Mouse (Mus musculus) myocyte (in vitro differentiated cells): ENCODE data around the gene Agpat1. TPM values are rescaled to one million over a fixed set of nuclear protein-coding genes. Genes with fewer than 3 reads are reported as not detected.
A peak's percentile ranks its signal among the peaks of the same experiment; 100 is the strongest.

Experiments used
- H3K27me3 ChIP-seq: one replicate; pipeline ENCODE4 v1.6.1; 2011; ENCODE audit not compliant: control insufficient read depth, insufficient read depth, insufficient read length
- H3K36me3 ChIP-seq: one replicate; pipeline ENCODE4 v1.6.1; 2011; ENCODE audit not compliant: control insufficient read depth, insufficient read depth
- H3K4me2 ChIP-seq: one replicate; pipeline ENCODE4 v1.6.1; 2011; ENCODE audit warnings: low read depth, control low read depth
- H3K4me3 ChIP-seq: one replicate; pipeline ENCODE4 v1.5.1; 2011; ENCODE audit warnings: mild to moderate bottlenecking, control low read depth, moderate library complexity
- H3K79me2 ChIP-seq: one replicate; pipeline ENCODE4 v1.6.1; 2011; ENCODE audit not compliant: control insufficient read depth, insufficient read depth
- H3ac ChIP-seq: one replicate; pipeline ENCODE4 v1.6.1; 2011; ENCODE audit not compliant: control insufficient read depth, insufficient read length
- CEBPB ChIP-seq: IDR thresholded peaks from 2 replicates; pipeline ENCODE4 v1.6.1; 2011; ENCODE audit warnings: mild to moderate bottlenecking, moderate library complexity; ENCODE audit not compliant: poor library complexity, insufficient read depth, severe bottlenecking
- E2F4 ChIP-seq: IDR thresholded peaks from one replicate; pipeline ENCODE4 v1.6.1; 2011; ENCODE audit warnings: mild to moderate bottlenecking, control low read depth, moderate library complexity; ENCODE audit not compliant: insufficient read depth
- MAX ChIP-seq: IDR thresholded peaks from one replicate; pipeline ENCODE4 v1.6.1; 2011; ENCODE audit warnings: low read depth, mild to moderate bottlenecking, control low read depth
- MYOD1 ChIP-seq, 3 experiments: IDR thresholded peaks; one replicate each; pipeline ENCODE4 v1.6.1; 2011; ENCODE audit warnings: control low read depth in 2 of 3, low read depth in 2 of 3, mild to moderate bottlenecking in 2 of 3, moderate library complexity in 1 of 3; ENCODE audit not compliant: insufficient read length in 2 of 3, control insufficient read depth in 1 of 3
- MYOG ChIP-seq, 3 experiments: IDR thresholded peaks; one replicate each; pipeline ENCODE4 v1.6.1; 2011; ENCODE audit warnings: control low read depth in 2 of 3, low read depth in 2 of 3, mild to moderate bottlenecking in 2 of 3; ENCODE audit not compliant: insufficient read length in 2 of 3, control insufficient read depth in 1 of 3, insufficient read depth in 1 of 3
- POLR2A ChIP-seq: IDR thresholded peaks from one replicate; pipeline ENCODE4 v1.6.1; 2011; ENCODE audit warnings: low read depth, mild to moderate bottlenecking, control low read depth, moderate library complexity; ENCODE audit not compliant: insufficient read length
- POLR2AphosphoS2 ChIP-seq: IDR thresholded peaks from one replicate; pipeline ENCODE4 v1.6.1; 2011; ENCODE audit warnings: low read depth, control low read depth; ENCODE audit not compliant: insufficient read length
- REST ChIP-seq: IDR thresholded peaks from one replicate; pipeline ENCODE4 v1.6.1; 2011; ENCODE audit warnings: mild to moderate bottlenecking, control low read depth, moderate library complexity; ENCODE audit not compliant: insufficient read depth, insufficient read length
- SRF ChIP-seq: IDR thresholded peaks from one replicate; pipeline ENCODE4 v1.6.1; 2011; ENCODE audit warnings: low read depth; ENCODE audit not compliant: control insufficient read depth, insufficient read length
- TCF12 ChIP-seq: IDR thresholded peaks from one replicate; pipeline ENCODE4 v1.6.1; 2011; ENCODE audit warnings: mild to moderate bottlenecking, control low read depth; ENCODE audit not compliant: poor library complexity, insufficient read depth, severe bottlenecking
- TCF3 ChIP-seq: IDR thresholded peaks from one replicate; pipeline ENCODE4 v1.6.1; 2011; ENCODE audit warnings: low read depth, control low read depth; ENCODE audit not compliant: insufficient read length
- USF1 ChIP-seq: IDR thresholded peaks from one replicate; pipeline ENCODE4 v1.6.1; 2011; ENCODE audit warnings: low read depth, mild to moderate bottlenecking, control low read depth, moderate library complexity
- polyA plus RNA-seq: library from polyadenylated mRNA; unstranded; fragments of >200 nt; fragmentation: generic; extraction: Trizol; gene quantifications from one replicate; pipeline ENCODE4 v1.2.1, GENCODE M21; 2012; ENCODE audit warnings: missing spikeins

Agpat1 gene
- polyA plus RNA-seq, 1 experiment, result 70.5 TPM

DNA sequence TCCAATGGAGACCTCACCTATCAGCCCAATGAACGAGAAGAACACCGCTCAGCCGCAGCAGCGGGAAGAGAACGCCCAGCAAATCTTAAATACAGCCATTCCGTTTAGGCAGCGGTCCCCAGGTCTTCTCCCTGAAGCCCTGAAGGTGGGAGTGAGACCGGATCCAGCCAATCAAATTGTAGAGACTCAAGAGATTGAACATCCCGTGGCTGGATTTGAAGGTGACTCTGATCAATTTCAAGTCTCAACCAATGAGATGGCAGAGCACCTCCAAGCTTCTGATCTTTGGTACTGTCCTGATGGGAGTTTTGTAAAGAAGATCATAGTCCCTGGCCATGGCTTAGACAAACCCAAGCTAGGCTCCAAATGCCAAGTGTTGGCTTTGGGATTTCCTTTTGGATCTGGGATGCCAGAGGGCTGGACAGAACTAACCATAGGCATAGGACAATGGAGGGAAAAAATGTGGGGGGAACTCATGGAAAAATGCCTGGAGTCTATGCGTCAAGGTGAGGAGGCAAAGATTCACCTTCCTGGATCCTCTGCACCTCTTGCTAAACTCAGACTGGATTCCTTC, 41.3 kb downstream of the Agpat1 start:
- Histone ChIP-seq H3K4me3 (peak overlapping the region; percentile 28), H3K79me2 (peaks cover 9% of the 10 kb centered on the region), H3K36me3 (no peaks in the 10 kb centered on the region), H3K27me3 (no peaks in the 10 kb centered on the region), H3K4me2 (peak overlapping the region; percentile 69), H3ac (no peak overlapping the region)
- no peak for TF ChIP-seq MAX
- no peak for TF ChIP-seq E2F4
- no peak for TF ChIP-seq POLR2A
- no peak for TF ChIP-seq MYOG (IDR thresholded peaks at IDR 0.05; ENCODE audit: control insufficient read depth in 1 of 3, insufficient read depth in 1 of 3, insufficient read length in 2 of 3, low read depth in 2 of 3)
- no peak for TF ChIP-seq SRF
- TF ChIP-seq USF1, result no peak

DNA sequence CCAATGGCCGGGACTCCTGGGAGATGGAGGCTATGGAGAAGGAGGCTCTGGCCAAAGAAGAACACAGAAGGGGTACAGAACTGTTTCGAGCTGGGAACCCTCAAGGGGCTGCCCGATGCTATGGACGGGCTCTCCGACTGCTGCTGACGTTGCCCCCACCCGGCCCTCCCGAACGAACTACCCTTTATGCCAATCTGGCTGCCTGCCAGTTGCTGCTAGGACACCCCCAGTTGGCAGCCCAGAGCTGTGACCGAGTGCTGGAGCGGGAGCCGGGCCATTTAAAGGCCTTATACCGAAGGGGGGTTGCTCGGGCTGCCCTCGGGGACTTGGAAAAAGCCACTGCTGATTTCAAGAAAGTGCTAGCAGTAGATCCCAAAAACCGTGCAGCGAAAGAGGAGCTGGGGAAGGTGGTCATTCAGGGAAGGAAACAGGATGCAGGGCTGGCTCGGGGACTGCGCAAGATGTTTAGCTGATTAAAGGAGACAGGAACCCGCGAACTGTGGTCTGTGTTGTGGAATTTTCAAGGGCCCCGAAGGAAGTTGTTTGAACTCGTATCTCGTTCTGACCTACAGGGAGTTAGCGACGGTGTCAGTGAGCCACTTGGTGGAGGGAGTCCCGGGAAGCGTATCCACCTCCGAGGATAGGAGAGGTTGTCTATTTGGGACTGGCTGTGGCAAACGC, 41.9 kb downstream of the Agpat1 start:
- no peak for TF ChIP-seq REST
- no peak for TF ChIP-seq POLR2A
- TF ChIP-seq TCF12, result no peak
- no peak for TF ChIP-seq POLR2AphosphoS2
- no peak for TF ChIP-seq SRF
- Histone ChIP-seq H3K79me2 (peaks cover 9% of the 10 kb centered on the region), H3K4me2 (peak overlapping the region; percentile 69), H3K4me3 (peak overlapping the region; percentile 28), H3ac (no peak overlapping the region), H3K36me3 (no peaks in the 10 kb centered on the region), H3K27me3 (no peaks in the 10 kb centered on the region)

DNA sequence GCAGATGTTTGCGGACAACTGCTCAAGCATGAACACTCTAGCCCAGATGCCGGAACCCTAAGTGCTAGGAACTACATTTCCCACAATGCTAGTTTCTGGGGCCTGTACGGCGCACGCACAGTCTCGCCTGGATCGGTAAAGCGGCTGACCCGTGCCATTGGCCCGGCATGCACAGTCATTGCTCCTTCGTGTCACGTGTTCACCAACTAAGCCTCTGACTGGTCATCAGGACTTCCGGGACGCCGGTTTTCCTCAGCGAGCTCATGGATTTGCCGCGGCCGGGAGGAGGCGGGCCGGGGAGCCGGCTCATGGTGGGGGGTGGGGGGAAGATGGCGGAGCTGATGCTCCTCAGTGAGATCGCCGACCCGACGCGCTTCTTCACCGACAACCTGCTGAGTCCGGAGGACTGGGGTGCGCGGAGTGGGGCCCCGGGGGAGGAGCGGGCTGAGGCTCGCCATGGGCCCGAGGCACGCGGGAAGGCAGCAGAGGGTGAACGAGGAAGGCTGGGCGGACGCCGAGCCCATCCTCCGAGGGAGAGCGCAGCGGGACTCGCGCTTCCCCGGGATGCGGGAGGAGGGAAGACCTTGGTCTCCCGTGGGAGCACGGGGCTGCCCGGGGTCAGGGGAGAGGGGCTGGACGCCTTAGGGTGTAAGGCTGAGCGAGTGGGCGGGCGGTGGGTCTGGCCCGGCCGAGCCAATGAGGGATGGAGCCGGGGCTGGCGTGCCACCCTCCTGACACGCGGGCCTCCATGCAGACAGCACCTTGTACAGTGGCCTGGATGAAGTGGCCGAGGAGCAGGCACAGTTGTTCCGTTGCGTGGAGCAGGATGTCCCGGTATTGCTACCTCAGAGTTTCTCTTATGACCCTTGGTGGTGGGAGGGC, 43.1 kb downstream of the Agpat1 start, which contains the start of gene Atf6b:
TSS of gene Atf6b (plus strand) at position 241 of the 882 bp plus-strand sequence.
- Histone ChIP-seq H3K79me2 (peaks cover 9% of the 10 kb centered on the region), H3K27me3 (no peaks in the 10 kb centered on the region), H3ac (peak within 1 kb of the TSS; percentile 39), H3K4me2 (peak within 1 kb of the TSS; percentile 77), H3K36me3 (peaks cover 3% of the 10 kb centered on the region), H3K4me3 (peak within 1 kb of the TSS; percentile 44)
- no peak for TF ChIP-seq TCF12
- TF ChIP-seq REST, result no peak
- peak in 1 of 3 experiments; percentile 36 for TF ChIP-seq MYOG (IDR thresholded peaks at IDR 0.05; ENCODE audit: control insufficient read depth in 1 of 3, insufficient read depth in 1 of 3, insufficient read length in 2 of 3, low read depth in 2 of 3)
- no peak for TF ChIP-seq MYOD1 (IDR thresholded peaks at IDR 0.05; ENCODE audit: control insufficient read depth in 1 of 3, insufficient read length in 2 of 3, low read depth in 2 of 3)
- TF ChIP-seq TCF3, result no peak
- no peak for TF ChIP-seq CEBPB
- no peak for TF ChIP-seq E2F4
- TF ChIP-seq POLR2A, result peak; percentile 50
- no peak for TF ChIP-seq MAX
- TF ChIP-seq SRF, result peak; percentile 53
- peak; percentile 96 for TF ChIP-seq POLR2AphosphoS2
- peak; percentile 97 for TF ChIP-seq USF1

DNA sequence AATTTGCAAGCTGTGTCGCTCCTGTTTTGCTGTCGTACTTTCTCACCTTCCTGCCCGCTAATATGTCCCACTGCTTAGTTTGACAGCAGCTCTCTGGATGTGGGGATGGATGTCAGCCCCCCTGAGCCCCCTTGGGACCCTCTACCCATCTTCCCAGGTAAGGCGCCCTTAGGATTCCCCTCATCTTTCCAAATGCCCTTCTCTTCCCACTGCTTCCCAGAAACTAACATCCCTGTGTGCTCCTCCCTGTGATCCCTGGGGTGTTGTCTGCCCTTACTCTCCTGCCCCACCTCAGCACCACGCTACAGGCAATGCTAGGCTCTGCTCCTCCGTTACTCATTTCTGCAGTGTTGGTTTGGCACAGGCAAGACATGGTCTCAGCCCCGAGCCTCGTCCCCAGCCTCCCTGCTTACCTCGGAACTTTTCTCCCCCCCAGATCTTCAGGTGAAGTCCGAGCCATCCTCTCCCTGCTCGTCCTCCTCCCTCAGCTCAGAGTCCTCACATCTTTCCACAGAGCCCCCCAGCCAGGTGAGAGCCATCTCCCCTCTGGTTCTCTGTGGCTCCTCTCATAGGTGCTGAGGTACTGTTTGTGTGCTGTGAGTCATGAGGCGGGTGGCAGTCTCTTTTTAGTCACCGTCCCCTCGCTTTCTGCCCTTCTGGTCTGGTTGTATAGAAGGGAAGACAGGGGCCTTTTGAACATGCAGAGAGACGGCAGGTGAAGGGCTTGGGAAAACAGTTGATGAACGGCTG, 44.3 kb downstream of the Agpat1 start:
- Histone ChIP-seq H3K4me3 (peak overlapping the region; percentile 44), H3K36me3 (peaks cover 3% of the 10 kb centered on the region), H3K4me2 (peak overlapping the region; percentile 77), H3K27me3 (no peaks in the 10 kb centered on the region), H3ac (no peak overlapping the region), H3K79me2 (peaks cover 9% of the 10 kb centered on the region)
- TF ChIP-seq MAX (no peak), REST (no peak), CEBPB (no peak), TCF12 (no peak), POLR2A (no peak), TCF3 (no peak), MYOD1 (IDR thresholded peaks at IDR 0.05; ENCODE audit: control insufficient read depth in 1 of 3, insufficient read length in 2 of 3, low read depth in 2 of 3) (no peak), E2F4 (no peak), POLR2AphosphoS2 (no peak)
